Mouse (Mus musculus) mouse embryonic stem cell (cell line): Measurements from ENCODE around the gene Rab8b.
"Not testable (repeated sequence)": the region's sequence is repeated elsewhere in the genome, so short reads cannot be mapped to it uniquely, and the experiment has no call there.

ENCODE experiments used
- in situ Hi-C, 2 experiments: fragments of 300-500 bp; cut with MboI; formaldehyde crosslinking; loops; 1 replicate in 1 of 2; 3 replicates in 1 of 2; pipeline ENCODE4 v1.14.3; 2019 to 2020; ENCODE audit warnings: low sequenced_read_pairs in 2 of 2, low pct_unique_long_range_greater_than_20kb in 1 of 2, mixed read lengths in 1 of 2; ENCODE audit not compliant: unreplicated experiment in 1 of 2

The Rab8b gene

GRCm38 (mm10) chr9:66864708-66865107 is 54.8 kb downstream of the Rab8b start:
- in situ Hi-C loops: no loop called here

- in situ Hi-C loops: no loop called here
Measured at GRCm38 (mm10) chr9:66863456-66863855, 56.0 kb downstream of the Rab8b start.

GRCm38 (mm10) chr9:66862202-66862601 is 57.3 kb downstream of the Rab8b start:
- in situ Hi-C loops: no loop called here

- in situ Hi-C loops: no loop called here
Measured at GRCm38 (mm10) chr9:66861104-66861767, 58.3 kb downstream of the Rab8b start.

- in situ Hi-C loops: no loop called here
Measured at GRCm38 (mm10) chr9:66859523-66859922, 60.0 kb downstream of the Rab8b start.

GRCm38 (mm10) chr9:66855865-66856264 is 63.6 kb downstream of the Rab8b start:
- in situ Hi-C loops: no loop called here

GRCm38 (mm10) chr9:66852592-66852991 is 66.9 kb downstream of the Rab8b start:
- in situ Hi-C loops: no loop called here

- in situ Hi-C loops: no loop called here
Measured at GRCm38 (mm10) chr9:66850966-66851365, 68.5 kb downstream of the Rab8b start.

GRCm38 (mm10) chr9:66846822-66847221 is 72.7 kb downstream of the Rab8b start:
- in situ Hi-C loops: no loop called here

GRCm38 (mm10) chr9:66835097-66835480 is 84.4 kb downstream of the Rab8b start:
- in situ Hi-C loops: no loop called here

GRCm38 (mm10) chr9:66834318-66835096 is 85.0 kb downstream of the Rab8b start, which contains the start of gene Aph1c:
TSS of gene Aph1c (minus strand) at chr9:66834726.
- in situ Hi-C loops: no loop called here

GRCm38 (mm10) chr9:66833851-66834250 is 85.6 kb downstream of the Rab8b start:
- in situ Hi-C loops: no loop called here

GRCm38 (mm10) chr9:66832366-66832908 is 87.0 kb downstream of the Rab8b start:
- in situ Hi-C loops: no loop called here

- in situ Hi-C loops: loop anchor here in 1 of 2 experiments (10.0 kb wide), 1 partner anchor 181 kb away; no protein-coding TSS in a partner anchor
Measured at GRCm38 (mm10) chr9:66825990-66826389, 93.5 kb downstream of the Rab8b start.

GRCm38 (mm10) chr9:66822255-66822654 is 97.2 kb downstream of the Rab8b start:
- in situ Hi-C loops: loop anchor here in 1 of 2 experiments (10.0 kb wide), 1 partner anchor 177 kb away; no protein-coding TSS in a partner anchor

GRCm38 (mm10) chr9:66820996-66821395 is 98.5 kb downstream of the Rab8b start:
- in situ Hi-C loops: loop anchor here in 1 of 2 experiments (10.0 kb wide), 1 partner anchor 176 kb away; no protein-coding TSS in a partner anchor

GRCm38 (mm10) chr9:66813392-66813791 is 106.1 kb downstream of the Rab8b start:
- in situ Hi-C loops: no loop called here

GRCm38 (mm10) chr9:66805951-66806350 is 113.5 kb downstream of the Rab8b start:
- in situ Hi-C loops: not testable (repeated sequence)

GRCm38 (mm10) chr9:66801947-66802346 is 117.5 kb downstream of the Rab8b start:
- in situ Hi-C loops: no loop called here
